Mouse (Mus musculus) adrenal gland, postnatal 36 days (tissue): Measurements from ENCODE around the gene U2af2. TPM values are rescaled to one million over a fixed set of nuclear protein-coding genes. Genes with fewer than 3 reads are reported as not detected.

Experiments
- DNase-seq, 2 experiments: peaks; one replicate each; pipeline ENCODE4 v3.0.0; 2021; ENCODE audit warnings: mixed read lengths in 1 of 2
- microRNA-seq: library from miRNA; unstranded; fragments of <30 nt; microRNA quantifications from one replicate; pipeline ENCODE4 v1.2.0, GENCODE M21; 2021
- total RNA-seq, 2 experiments: library from RNA; stranded (reverse); gene quantifications; 2 replicates each; pipeline ENCODE4 v1.2.3; 2021

U2af2 gene
- total RNA-seq, 2 experiments from 2014 or later = 143 to 180 TPM

- no peak for DNase-seq
Measured at GRCm38 (mm10) chr7:5109301-5109700, 47.4 kb downstream of the U2af2 start.

GRCm38 (mm10) chr7:5112701-5113100 lies 50.8 kb downstream of the U2af2 start:
- DNase-seq = no peak

GRCm38 (mm10) chr7:5116850-5117249 lies 54.9 kb downstream of the U2af2 start, which contains the start of gene Rfpl4:
Gene Rfpl4 (minus strand): TSS chr7:5116950.
- no peak for DNase-seq

GRCm38 (mm10) chr7:5125078-5125477 lies 63.1 kb downstream of the U2af2 start:
- DNase-seq = no peak

- peak; percentile 83 to 92 for DNase-seq
Measured at GRCm38 (mm10) chr7:5125549-5126406, 63.8 kb downstream of the U2af2 start, which contains the start of gene Rasl2-9. Gene Rasl2-9 (minus strand): TSS chr7:5125950.

Small RNA genes lying within 50 kb of the gene (microRNA-seq; reads per million reads assigned to microRNA genes)
- gene Gm26217 = not detected

Other genes with a start within 250 kb of the U2af2 start
- gene Ube2s, start 249.6 kb upstream of the U2af2 start, total RNA-seq = 100 to 1,000 TPM; 123 to 125 TPM
- under 1 TPM; 0.86 to 0.93 TPM for gene Shisa7, start 217.4 kb upstream of the U2af2 start, total RNA-seq
- 10 to 100 TPM in 1 of 2 experiments, 1 to 10 TPM in 1; 9.2 to 23.4 TPM for gene Isoc2b, start 191.9 kb upstream of the U2af2 start, total RNA-seq
- 10 to 100 TPM; 23.5 to 47.3 TPM for gene Isoc2a, start 185.0 kb upstream of the U2af2 start, total RNA-seq
- not detected for gene Gm36210, start 155.6 kb upstream of the U2af2 start, total RNA-seq
- 10 to 100 TPM; 13.7 to 15.5 TPM for gene Zfp628, start 146.9 kb upstream of the U2af2 start, total RNA-seq
- gene Nat14, start 140.1 kb upstream of the U2af2 start, total RNA-seq = 10 to 100 TPM in 1 of 2 experiments, 1 to 10 TPM in 1; 7.1 to 11.5 TPM
- gene Ssc5d, start 136.4 kb upstream of the U2af2 start, total RNA-seq = 1 to 10 TPM; 1.7 to 2.7 TPM
- gene Sbk2, start 97.7 kb upstream of the U2af2 start, total RNA-seq = under 1 TPM; 0.36 to 0.89 TPM
- under 1 TPM; 0.23 to 0.50 TPM for gene Sbk3, start 91.0 kb upstream of the U2af2 start, total RNA-seq
- gene Zfp579, start 66.0 kb upstream of the U2af2 start, total RNA-seq = 10 to 100 TPM; 16.5 to 16.8 TPM
- 10 to 100 TPM in 1 of 2 experiments, 1 to 10 TPM in 1; 8.7 to 14.0 TPM for gene Zfp524, start 47.7 kb upstream of the U2af2 start, total RNA-seq
- gene Fiz1, start 47.4 kb upstream of the U2af2 start, total RNA-seq = 10 to 100 TPM; 23.5 to 31.5 TPM
- gene Gm44973, start 46.6 kb upstream of the U2af2 start, total RNA-seq = not detected
- gene Zfp865, start 41.8 kb upstream of the U2af2 start, total RNA-seq = 10 to 100 TPM; 22.1 to 24.1 TPM
- 1 to 10 TPM in 1 of 2 experiments, under 1 TPM in 1; 0.96 to 1.4 TPM for gene Ccdc106, start 41.6 kb upstream of the U2af2 start, total RNA-seq
- gene 4632433K11Rik, start 28.0 kb upstream of the U2af2 start, total RNA-seq = not detected
- 1 to 10 TPM; 3.8 to 4.5 TPM for gene Zfp784, start 23.7 kb upstream of the U2af2 start, total RNA-seq
- 1 to 10 TPM; 6.4 to 9.3 TPM for gene Zfp580, start 10.6 kb upstream of the U2af2 start, total RNA-seq
- 100 to 1,000 TPM; 146 to 155 TPM for gene Epn1, start 18.1 kb downstream of the U2af2 start, total RNA-seq
- under 1 TPM in 1 of 2 experiments, not detected in 1; 0.56 TPM for gene Rfpl4, start 54.8 kb downstream of the U2af2 start, total RNA-seq
- gene Rasl2-9, start 63.8 kb downstream of the U2af2 start, total RNA-seq = 1 to 10 TPM; 1.3 to 1.4 TPM
- gene Vmn1r55, start 87.5 kb downstream of the U2af2 start, total RNA-seq = not detected
- not detected for gene Vmn1r56, start 134.6 kb downstream of the U2af2 start, total RNA-seq
- not detected for gene Vmn1r57, start 156.3 kb downstream of the U2af2 start, total RNA-seq